Mouse (Mus musculus): ENCODE measurements at regions not wholly inside any gene's neighbourhood (a gene's known extent, or its start where the extent isn't known, plus 50 kb on each side); places are given as distances from the start of the nearest gene placed in this dataset.

GRCm38 (mm10) chrX:146428506-146428905, 533.8 kb upstream of the Htr2c start:
- H3K4me3 ChIP-seq = no peak overlapping the region
- H3K27ac ChIP-seq = no peak overlapping the region
- no peak for TF ChIP-seq CTCF (conservative IDR thresholded peaks at IDR 0.05)
- no peak for DNase-seq (ENCODE audit: low spot score in 2 of 2)

- TF ChIP-seq CTCF (conservative IDR thresholded peaks at IDR 0.05) = no peak
- peak; percentile 9 to 17 for DNase-seq (ENCODE audit: low spot score in 2 of 2)
- no peak overlapping the region for H3K27ac ChIP-seq
- H3K4me3 ChIP-seq = no peak overlapping the region
These were observed 502.4 kb upstream of the Htr2c start for GRCm38 (mm10) chrX:146459891-146460290.

GRCm38 (mm10) chrX:146477581-146477980, 484.7 kb upstream of the Htr2c start:
- 0 out of 2 replicates have a peak, but pooled peaks have one; percentile 12 for TF ChIP-seq CTCF (conservative IDR thresholded peaks at IDR 0.05)
- no peak overlapping the region for H3K27ac ChIP-seq
- DNase-seq (ENCODE audit: low spot score in 2 of 2) = no peak
- H3K4me3 ChIP-seq = no peak overlapping the region

GRCm38 (mm10) chrX:146512492-146512891, 449.8 kb upstream of the Htr2c start:
- no peak for TF ChIP-seq CTCF (conservative IDR thresholded peaks at IDR 0.05)
- H3K4me3 ChIP-seq = no peak overlapping the region
- DNase-seq (ENCODE audit: low spot score in 2 of 2) = no peak
- no peak overlapping the region for H3K27ac ChIP-seq

GRCm38 (mm10) chrX:146513261-146513660, 449.1 kb upstream of the Htr2c start:
- Histone ChIP-seq H3K27ac (no peak overlapping the region), H3K4me3 (no peak overlapping the region)
- DNase-seq (ENCODE audit: low spot score in 2 of 2) = no peak
- TF ChIP-seq CTCF (conservative IDR thresholded peaks at IDR 0.05) = no peak

- DNase-seq (ENCODE audit: low spot score in 2 of 2) = no peak
- Histone ChIP-seq H3K4me3 (no peak overlapping the region), H3K27ac (no peak overlapping the region)
- TF ChIP-seq CTCF (conservative IDR thresholded peaks at IDR 0.05) = no peak
These were observed 433.5 kb upstream of the Htr2c start for GRCm38 (mm10) chrX:146528775-146529174.

- DNase-seq (ENCODE audit: low spot score in 2 of 2) = no peak
- H3K27ac ChIP-seq = no peak overlapping the region
- H3K4me3 ChIP-seq = no peak overlapping the region
- TF ChIP-seq CTCF (conservative IDR thresholded peaks at IDR 0.05) = no peak
These were observed 424.5 kb upstream of the Htr2c start for GRCm38 (mm10) chrX:146537811-146538210.

GRCm38 (mm10) chrX:146558606-146559005, 403.7 kb upstream of the Htr2c start:
- no peak overlapping the region for H3K27ac ChIP-seq
- no peak overlapping the region for H3K4me3 ChIP-seq
- peak; percentile 70 for TF ChIP-seq CTCF (conservative IDR thresholded peaks at IDR 0.05)
- no peak for DNase-seq (ENCODE audit: low spot score in 2 of 2)
